In genomic region chr14:54945975-54946704, GRCm38 (mm10) we compare ENCODE assay signal across 33 mouse cellular contexts. TPM values are rescaled to one million over a fixed set of nuclear protein-coding genes. Genes with fewer than 3 reads are reported as not detected.
DNase-seq lines count a peak whose midpoint lies in the region; ATAC-seq and TF ChIP-seq lines count a peak whose summit lies in the region.
"Had no signal": no experiment of that assay in that cellular context is flagged by ENCODE, and none has a peak within 500 bp of the region (broad histone marks: within the 10 kb centered on the region; RNA-seq: fewer than 3 reads in every experiment).

No protein-coding gene starts in this region.

- H3K4me1 ChIP-seq in embryonic facial prominence, embryonic 14.5 days (ENCODE audit: control insufficient read depth, insufficient read depth, low read length) = no peaks in the 10 kb centered on the region
- H3K4me1 ChIP-seq in embryonic facial prominence, embryonic 10.5 days = no peaks in the 10 kb centered on the region
- H3K4me1 ChIP-seq in CH12.LX (ENCODE audit: control insufficient read depth in 1 of 2, insufficient read depth in 2 of 2) = peaks cover 7 to 20% of the 10 kb centered on the region in 2 experiments
- no peaks in the 10 kb centered on the region for H3K4me1 ChIP-seq in limb, embryonic 14.5 days (ENCODE audit: control insufficient read depth, insufficient read depth, low read length)
- H3K4me1 ChIP-seq in liver, postnatal 0 days (ENCODE audit: insufficient read depth) = no peaks in the 10 kb centered on the region
- H3K4me1 ChIP-seq: forebrain, embryonic 12.5 days; hindbrain, embryonic 12.5 days; liver, embryonic 12.5 days; midbrain, embryonic 12.5 days had no signal

- in situ Hi-C loops in CH12.LX (cut with MboI; ENCODE audit: low pct_ligation_motif_present, low pct_unique_long_range_greater_than_20kb, low sequenced_read_pairs) = no loop called here

- H3K4me2 ChIP-seq in embryonic facial prominence, embryonic 14.5 days (ENCODE audit: low read depth, low read length) = no peak overlapping the region
- H3K4me2 ChIP-seq in CH12.LX (ENCODE audit: insufficient read depth, low read depth, poor library complexity, severe bottlenecking) = no peak overlapping the region
- H3K4me2 ChIP-seq in limb, embryonic 14.5 days (replicated peaks; ENCODE audit: low read depth, low read length, severe bottlenecking) = no peak overlapping the region
- no peak overlapping the region for H3K4me2 ChIP-seq in liver, postnatal 0 days (ENCODE audit: low read depth, low read length)
- H3K4me2 ChIP-seq: forebrain, embryonic 12.5 days; hindbrain, embryonic 12.5 days; liver, embryonic 12.5 days; midbrain, embryonic 12.5 days had no signal

- TF ChIP-seq EP300 in CH12.LX (IDR thresholded peaks at IDR 0.05; ENCODE audit: low read length) = no peak
- TF ChIP-seq EP300 in liver, postnatal 0 days (IDR thresholded peaks at IDR 0.05; ENCODE audit: low read depth) = no peak

- peak; percentile 76 for ATAC-seq in embryonic facial prominence, embryonic 14.5 days (ENCODE audit: low read depth)
- peak; percentile 68; the same call in 1 of the 2 replicates for ATAC-seq in limb, embryonic 14.5 days (ENCODE audit: low FRiP score, low read depth)
- ATAC-seq in liver, postnatal 0 days = no peak
- ATAC-seq: activated CD4-positive, CD25-positive, alpha-beta regulatory T cell, adult 4 months; liver, embryonic 12.5 days had no signal

- intact Hi-C loops in heart, postnatal 10 days (cut with DNase I) = loop anchor here (2.0 kb wide), 1 partner anchor 27 kb away; no protein-coding TSS in a partner anchor

- H3K36me3 ChIP-seq in embryonic facial prominence, embryonic 14.5 days (ENCODE audit: control insufficient read depth, insufficient read depth, low read length) = no peaks in the 10 kb centered on the region
- H3K36me3 ChIP-seq in embryonic facial prominence, embryonic 10.5 days (replicated peaks) = no peaks in the 10 kb centered on the region
- H3K36me3 ChIP-seq in CH12.LX (replicated peaks in 1 of 2; ENCODE audit: control insufficient read depth in 1 of 2, insufficient read depth in 1 of 2, low read length in 1 of 2) = no peaks in the 10 kb centered on the region
- no peaks in the 10 kb centered on the region for H3K36me3 ChIP-seq in limb, embryonic 14.5 days (ENCODE audit: control insufficient read depth, insufficient read depth, low read length)
- H3K36me3 ChIP-seq in liver, postnatal 0 days (replicated peaks; ENCODE audit: insufficient read depth, low read length) = no peaks in the 10 kb centered on the region
- H3K36me3 ChIP-seq: forebrain, embryonic 12.5 days; hindbrain, embryonic 12.5 days; liver, embryonic 12.5 days; midbrain, embryonic 12.5 days had no signal

- TF ChIP-seq RAD21 in CH12.LX (IDR thresholded peaks at IDR 0.05; ENCODE audit: low read depth, low read length) = no peak

- H3K27ac ChIP-seq in embryonic facial prominence, embryonic 14.5 days (replicated peaks; ENCODE audit: low read depth, low read length) = no peak overlapping the region
- no peak overlapping the region for H3K27ac ChIP-seq in embryonic facial prominence, embryonic 10.5 days (replicated peaks)
- no peak overlapping the region for H3K27ac ChIP-seq in CH12.LX (ENCODE audit: insufficient read depth, low read depth)
- H3K27ac ChIP-seq in limb, embryonic 14.5 days (replicated peaks; ENCODE audit: low read depth, low read length) = no peak overlapping the region
- no peak overlapping the region for H3K27ac ChIP-seq in liver, postnatal 0 days (ENCODE audit: low read depth)
- H3K27ac ChIP-seq: forebrain, embryonic 12.5 days; hindbrain, embryonic 12.5 days; liver, embryonic 12.5 days; midbrain, embryonic 12.5 days; stomach, postnatal 0 days had no signal

- no peak overlapping the region for H3K9ac ChIP-seq in embryonic facial prominence, embryonic 14.5 days (ENCODE audit: low read depth, low read length)
- no peak overlapping the region for H3K9ac ChIP-seq in CH12.LX (ENCODE audit: insufficient read depth, low read depth)
- H3K9ac ChIP-seq in limb, embryonic 14.5 days (ENCODE audit: low read depth, low read length, severe bottlenecking) = no peak overlapping the region
- no peak overlapping the region for H3K9ac ChIP-seq in liver, postnatal 0 days (replicated peaks)
- H3K9ac ChIP-seq: forebrain, embryonic 12.5 days; hindbrain, embryonic 12.5 days; liver, embryonic 12.5 days; midbrain, embryonic 12.5 days had no signal

- peak; percentile 66 for DNase-seq in embryonic facial prominence, embryonic 14.5 days (ENCODE audit: low spot score)
- no peak for DNase-seq in embryonic facial prominence, embryonic 10.5 days (ENCODE audit: low spot score)
- DNase-seq in heart, postnatal 10 days = peak; percentile 47 to 52
- DNase-seq in heart, adult 11 months = no peak
- peak; percentile 51 for DNase-seq in CH12.LX (ENCODE audit: extremely low read depth)
- DNase-seq in limb, embryonic 14.5 days (ENCODE audit: low spot score) = no peak
- DNase-seq in liver, postnatal 0 days = no peak
- no peak for DNase-seq in spleen, postnatal 10 days (ENCODE audit: low spot score in 2 of 2)
- DNase-seq: adrenal gland, adult 8-10 months; cerebellum, postnatal 10 days; gastrocnemius, postnatal 25 days; kidney, adult 2 months; kidney, postnatal 10 days; left cerebral cortex, postnatal 4 days; lung, adult 2 months; lung, postnatal 14 days; thymus, adult 2 months had no signal

- H3K9me3 ChIP-seq in embryonic facial prominence, embryonic 14.5 days (ENCODE audit: control insufficient read depth, low read length) = no peaks in the 10 kb centered on the region
- H3K9me3 ChIP-seq in embryonic facial prominence, embryonic 10.5 days = no peaks in the 10 kb centered on the region
- H3K9me3 ChIP-seq in CH12.LX (replicated peaks; ENCODE audit: low read length) = no peaks in the 10 kb centered on the region
- H3K9me3 ChIP-seq in limb, embryonic 14.5 days (ENCODE audit: control insufficient read depth, low read length) = no peaks in the 10 kb centered on the region
- no peaks in the 10 kb centered on the region for H3K9me3 ChIP-seq in liver, postnatal 0 days (ENCODE audit: low read length)
- H3K9me3 ChIP-seq: forebrain, embryonic 12.5 days; hindbrain, embryonic 12.5 days; liver, embryonic 12.5 days; midbrain, embryonic 12.5 days had no signal

- dilution Hi-C loops in CH12.LX (cut with MboI; ENCODE audit: extremely low pct_ligation_motif_present, extremely low pct_unique_long_range_greater_than_20kb, low sequenced_read_pairs) = no loop called here

- no peak for TF ChIP-seq POLR2A in CH12.LX (IDR thresholded peaks at IDR 0.05; ENCODE audit: low read depth, low read length)
- no peak for TF ChIP-seq POLR2A in limb, embryonic 14.5 days (IDR thresholded peaks at IDR 0.05; ENCODE audit: borderline replicate concordance, extremely low read depth, insufficient read depth, insufficient read length)

- no peaks in the 10 kb centered on the region for H3K27me3 ChIP-seq in embryonic facial prominence, embryonic 14.5 days (replicated peaks; ENCODE audit: control insufficient read depth, insufficient read depth, low read length)
- H3K27me3 ChIP-seq in embryonic facial prominence, embryonic 10.5 days (replicated peaks; ENCODE audit: low read depth, poor library complexity, severe bottlenecking) = peaks cover 10% of the 10 kb centered on the region
- H3K27me3 ChIP-seq in CH12.LX (replicated peaks) = peaks cover 51% of the 10 kb centered on the region
- H3K27me3 ChIP-seq in limb, embryonic 14.5 days (ENCODE audit: control insufficient read depth, insufficient read depth, low read length) = no peaks in the 10 kb centered on the region
- no peaks in the 10 kb centered on the region for H3K27me3 ChIP-seq in liver, postnatal 0 days (ENCODE audit: insufficient read depth, low read length)
- H3K27me3 ChIP-seq: forebrain, embryonic 12.5 days; midbrain, embryonic 12.5 days had no signal

- 80% methylated on average over 19 of the region's 19 CpGs for WGBS in embryonic facial prominence, embryonic 14.5 days
- 83% methylated on average over 19 of the region's 19 CpGs for WGBS in embryonic facial prominence, embryonic 10.5 days
- 69% methylated on average over 19 of the region's 19 CpGs for WGBS in limb, embryonic 14.5 days
- 72% methylated on average over 19 of the region's 19 CpGs for WGBS in liver, postnatal 0 days (ENCODE audit: insufficient replicate concordance)

- no peaks in the 10 kb centered on the region for H3K79me2 ChIP-seq in CH12.LX (replicated peaks; ENCODE audit: control insufficient read depth, extremely low read depth, insufficient read depth, poor library complexity, severe bottlenecking)

- no peak overlapping the region for H3K4me3 ChIP-seq in embryonic facial prominence, embryonic 14.5 days (ENCODE audit: low read depth, low read length)
- no peak overlapping the region for H3K4me3 ChIP-seq in embryonic facial prominence, embryonic 10.5 days
- no peak overlapping the region for H3K4me3 ChIP-seq in CH12.LX (replicated peaks in 1 of 3; ENCODE audit: low read depth in 2 of 3, low read length in 2 of 3, poor library complexity in 1 of 3)
- no peak overlapping the region for H3K4me3 ChIP-seq in limb, embryonic 14.5 days (replicated peaks; ENCODE audit: low read length)
- no peak overlapping the region for H3K4me3 ChIP-seq in liver, postnatal 0 days (ENCODE audit: low read depth, low read length)
- H3K4me3 ChIP-seq: erythroblast, embryonic 14.5 days; forebrain, embryonic 12.5 days; hindbrain, embryonic 12.5 days; liver, embryonic 12.5 days; midbrain, embryonic 12.5 days had no signal

- TF ChIP-seq CTCF in CH12.LX (conservative IDR thresholded peaks at IDR 0.05 in 1 of 2, IDR thresholded peaks at IDR 0.05 in 1 of 2; ENCODE audit: low read depth in 2 of 2, low read length in 2 of 2) = no peak
- TF ChIP-seq CTCF in liver, postnatal 0 days (IDR thresholded peaks at IDR 0.05; ENCODE audit: low read depth) = no peak

RNA-seq across cellular contexts. Expression of gene Cmtm5, which starts 10.1 kb away (rescaled TPM):
- polyA plus RNA-seq in embryonic facial prominence, embryonic 14.5 days (2014; fragmentation: Nextera tagmentation; extraction: Ambion mirVana) = 13.7 and 14.8 TPM in 2 replicates
- 2.2 and 2.7 TPM in 2 replicates for polyA plus RNA-seq in embryonic facial prominence, embryonic 10.5 days (2016; fragmentation: Nextera tagmentation; extraction: Ambion mirVana)
- total RNA-seq in heart, postnatal 10 days (2021) = under 1 TPM in 1 of 2 experiments, not detected in 1; 0.91 TPM
- total RNA-seq in CH12.LX (2012; rRNA removed) (not detected in 2 replicates), CH12.LX (2014; rRNA removed) (not detected in 2 replicates)
- polyA plus RNA-seq in CH12.LX (2012; ENCODE audit: insufficient read length, low read depth) = not detected in 2 replicates
- 22.7 and 35.5 TPM in 2 replicates for polyA plus RNA-seq in limb, embryonic 14.5 days (2012; rRNA removed)
- 18.6 and 20.1 TPM in 2 replicates for polyA plus RNA-seq in limb, embryonic 14.5 days (2014; fragmentation: Nextera tagmentation; extraction: Ambion mirVana)
- polyA plus RNA-seq in liver, postnatal 0 days (2015; fragmentation: Nextera tagmentation; extraction: Ambion mirVana) = 0.17 TPM in 1 of 2 replicates, not detected in the other
- total RNA-seq: megakaryocyte progenitor cell, adult 5-6 weeks; monocyte, adult 5-6 weeks had no signal
- polyA plus RNA-seq: erythroblast, embryonic 14.5 days; liver, embryonic 12.5 days had no signal

RNA-seq across cellular contexts. Expression of gene Il25, which starts 13.6 kb away (rescaled TPM):
- polyA plus RNA-seq in embryonic facial prominence, embryonic 14.5 days (2014; fragmentation: Nextera tagmentation; extraction: Ambion mirVana) = 0.49 and 0.59 TPM in 2 replicates
- polyA plus RNA-seq in embryonic facial prominence, embryonic 10.5 days (2016; fragmentation: Nextera tagmentation; extraction: Ambion mirVana) = 0.14 TPM in 1 of 2 replicates, not detected in the other
- total RNA-seq in heart, postnatal 10 days (2021) = not detected
- total RNA-seq in CH12.LX (2012; rRNA removed) = not detected in 2 replicates
- not detected in 2 replicates for total RNA-seq in CH12.LX (2014; rRNA removed)
- polyA plus RNA-seq in CH12.LX (2012; ENCODE audit: insufficient read length, low read depth) = not detected in 2 replicates
- 0.31 and 0.77 TPM in 2 replicates for polyA plus RNA-seq in limb, embryonic 14.5 days (2012; rRNA removed)
- polyA plus RNA-seq in limb, embryonic 14.5 days (2014; fragmentation: Nextera tagmentation; extraction: Ambion mirVana) = 0.19 TPM in 1 of 2 replicates, not detected in the other
- not detected in 2 replicates for polyA plus RNA-seq in liver, postnatal 0 days (2015; fragmentation: Nextera tagmentation; extraction: Ambion mirVana)
- total RNA-seq: adrenal gland, adult 8-10 months; gastrocnemius, postnatal 25 days; layer of hippocampus, postnatal 10 days; left cerebral cortex, postnatal 4 days; megakaryocyte progenitor cell, adult 5-6 weeks; monocyte, adult 5-6 weeks had no signal
- polyA plus RNA-seq: activated CD4-positive, CD25-positive, alpha-beta regulatory T cell, adult 4 months; embryonic facial prominence, embryonic 11.5 days; erythroblast, embryonic 14.5 days; forebrain, embryonic 12.5 days; heart, embryonic 14.5 days; hindbrain, embryonic 12.5 days; kidney, adult 2 months; liver, embryonic 12.5 days; lung, adult 2 months; midbrain, embryonic 12.5 days; neural tube, embryonic 11.5 days had no signal

RNA-seq across cellular contexts. Expression of gene Efs, which starts 20.2 kb away (rescaled TPM):
- polyA plus RNA-seq in embryonic facial prominence, embryonic 14.5 days (2014; fragmentation: Nextera tagmentation; extraction: Ambion mirVana) = 52.2 and 59.1 TPM in 2 replicates
- 42.4 and 42.9 TPM in 2 replicates for polyA plus RNA-seq in embryonic facial prominence, embryonic 10.5 days (2016; fragmentation: Nextera tagmentation; extraction: Ambion mirVana)
- total RNA-seq in heart, postnatal 10 days (2021) = 1 to 10 TPM; 7.4 TPM
- total RNA-seq in CH12.LX (2012; rRNA removed) (not detected in 2 replicates), CH12.LX (2014; rRNA removed) (not detected in 2 replicates)
- not detected in 2 replicates for polyA plus RNA-seq in CH12.LX (2012; ENCODE audit: insufficient read length, low read depth)
- 117 and 171 TPM in 2 replicates for polyA plus RNA-seq in limb, embryonic 14.5 days (2012; rRNA removed)
- 58.9 and 66.9 TPM in 2 replicates for polyA plus RNA-seq in limb, embryonic 14.5 days (2014; fragmentation: Nextera tagmentation; extraction: Ambion mirVana)
- polyA plus RNA-seq in liver, postnatal 0 days (2015; fragmentation: Nextera tagmentation; extraction: Ambion mirVana) = 0.21 and 0.26 TPM in 2 replicates
- total RNA-seq: megakaryocyte progenitor cell, adult 5-6 weeks; monocyte, adult 5-6 weeks had no signal
- polyA plus RNA-seq: activated CD4-positive, CD25-positive, alpha-beta regulatory T cell, adult 4 months; erythroblast, embryonic 14.5 days had no signal

RNA-seq across cellular contexts. Expression of gene Myh6, which starts 20.6 kb away (rescaled TPM):
- 8.6 and 10.3 TPM in 2 replicates for polyA plus RNA-seq in embryonic facial prominence, embryonic 14.5 days (2014; fragmentation: Nextera tagmentation; extraction: Ambion mirVana)
- polyA plus RNA-seq in embryonic facial prominence, embryonic 10.5 days (2016; fragmentation: Nextera tagmentation; extraction: Ambion mirVana) = 0.26 and 2.0 TPM in 2 replicates
- total RNA-seq in heart, postnatal 10 days (2021) = over 10,000 TPM; 20,580 to 20,870 TPM
- 0.21 and 0.98 TPM in 2 replicates for total RNA-seq in CH12.LX (2012; rRNA removed)
- 0.04 and 0.16 TPM in 2 replicates for total RNA-seq in CH12.LX (2014; rRNA removed)
- polyA plus RNA-seq in CH12.LX (2012; ENCODE audit: insufficient read length, low read depth) = 1.3 and 1.5 TPM in 2 replicates
- polyA plus RNA-seq in limb, embryonic 14.5 days (2012; rRNA removed) = 0.77 and 2.1 TPM in 2 replicates
- 4.8 and 7.3 TPM in 2 replicates for polyA plus RNA-seq in limb, embryonic 14.5 days (2014; fragmentation: Nextera tagmentation; extraction: Ambion mirVana)
- polyA plus RNA-seq in liver, postnatal 0 days (2015; fragmentation: Nextera tagmentation; extraction: Ambion mirVana) = 0.36 TPM in 2 replicates
- total RNA-seq: adrenal gland, adult 8-10 months; megakaryocyte progenitor cell, adult 5-6 weeks; monocyte, adult 5-6 weeks had no signal
- polyA plus RNA-seq: activated CD4-positive, CD25-positive, alpha-beta regulatory T cell, adult 4 months; erythroblast, embryonic 14.5 days; small intestine, adult 2 months had no signal

RNA-seq across cellular contexts. Expression of gene Gm17428, which starts 30.6 kb away (rescaled TPM):
- polyA plus RNA-seq in embryonic facial prominence, embryonic 14.5 days (2014; fragmentation: Nextera tagmentation; extraction: Ambion mirVana) = not detected in 2 replicates
- not detected in 2 replicates for polyA plus RNA-seq in embryonic facial prominence, embryonic 10.5 days (2016; fragmentation: Nextera tagmentation; extraction: Ambion mirVana)
- total RNA-seq in heart, postnatal 10 days (2021) = not detected
- total RNA-seq in CH12.LX (2012; rRNA removed) (not detected in 2 replicates), CH12.LX (2014; rRNA removed) (not detected in 2 replicates)
- polyA plus RNA-seq in CH12.LX (2012; ENCODE audit: insufficient read length, low read depth) = not detected in 2 replicates
- not detected in 2 replicates for polyA plus RNA-seq in limb, embryonic 14.5 days (2012; rRNA removed)
- polyA plus RNA-seq in limb, embryonic 14.5 days (2014; fragmentation: Nextera tagmentation; extraction: Ambion mirVana) = not detected in 2 replicates
- not detected in 2 replicates for polyA plus RNA-seq in liver, postnatal 0 days (2015; fragmentation: Nextera tagmentation; extraction: Ambion mirVana)
- total RNA-seq: adrenal gland, adult 8-10 months; gastrocnemius, postnatal 25 days; layer of hippocampus, postnatal 10 days; left cerebral cortex, adult 8-10 months; left cerebral cortex, postnatal 4 days; megakaryocyte progenitor cell, adult 5-6 weeks; monocyte, adult 5-6 weeks had no signal
- polyA plus RNA-seq: activated CD4-positive, CD25-positive, alpha-beta regulatory T cell, adult 4 months; cortical plate, adult 2 months; embryonic facial prominence, embryonic 11.5 days; erythroblast, embryonic 14.5 days; forebrain, embryonic 12.5 days; heart, embryonic 14.5 days; hindbrain, embryonic 12.5 days; kidney, adult 2 months; liver, embryonic 12.5 days; lung, adult 2 months; midbrain, embryonic 12.5 days; neural tube, embryonic 11.5 days; small intestine, adult 2 months; stomach, postnatal 0 days; thymus, adult 2 months had no signal

Comparison
In these comparisons a context has a peak if more than half of its experiments do, and no peak if none do; other contexts are left out.
1. DNase-seq: peak in embryonic facial prominence, embryonic 14.5 days (single experiment), heart, postnatal 10 days (2 of 2) and CH12.LX (single experiment); none in embryonic facial prominence, embryonic 10.5 days (single experiment), heart, adult 11 months (single experiment), limb, embryonic 14.5 days (single experiment), liver, postnatal 0 days (single experiment) and spleen, postnatal 10 days (0 of 2).
2. RNA of gene Efs, which starts 20.2 kb away (polyA plus RNA-seq): 58.9 to 171 TPM in limb, embryonic 14.5 days, 52.2 to 59.1 TPM in embryonic facial prominence, embryonic 14.5 days and 42.4 to 42.9 TPM in embryonic facial prominence, embryonic 10.5 days; 0.21 to 0.26 TPM in liver, postnatal 0 days and not detected in CH12.LX; every median in the first group is over 10 times any median in the second.